Mouse (Mus musculus) embryonic fibroblast, embryonic 13.5 days (primary cell): ENCODE data around the gene Apobec2.
A peak's percentile ranks its signal among the peaks of the same experiment; 100 is the strongest.

Source experiments
- CTCF ChIP-seq: IDR thresholded peaks from 2 replicates; pipeline ENCODE4 v1.5.1; 2011; ENCODE audit warnings: mild to moderate bottlenecking, control low read depth, low read length, moderate library complexity, borderline replicate concordance; ENCODE audit not compliant: insufficient read depth
- POLR2A ChIP-seq: IDR thresholded peaks from 2 replicates; pipeline ENCODE4 v1.6.1; 2011; ENCODE audit warnings: low read depth, mild to moderate bottlenecking, control low read depth, low read length, moderate library complexity

GRCm38 (mm10) chr17:48408526-48409291 is 24.0 kb downstream of the Apobec2 start:
- TF ChIP-seq POLR2A = peak; percentile 62
- TF ChIP-seq CTCF = no peak
